Mouse (Mus musculus) kidney, adult 11 months (tissue): ENCODE measurements around the gene AU022751.
"Not testable (repeated sequence)": the region's sequence is repeated elsewhere in the genome, so short reads cannot be mapped to it uniquely, and the experiment has no call there.

Experiments used
- DNase-seq: peaks from one replicate; pipeline ENCODE4 v3.0.0; 2022

Gene AU022751

GRCm38 (mm10) chrX:6082954-6083680, at the start of gene AU022751:
TSS of gene AU022751 (minus strand) at chrX:6083419.
- DNase-seq: no peak

DNA sequence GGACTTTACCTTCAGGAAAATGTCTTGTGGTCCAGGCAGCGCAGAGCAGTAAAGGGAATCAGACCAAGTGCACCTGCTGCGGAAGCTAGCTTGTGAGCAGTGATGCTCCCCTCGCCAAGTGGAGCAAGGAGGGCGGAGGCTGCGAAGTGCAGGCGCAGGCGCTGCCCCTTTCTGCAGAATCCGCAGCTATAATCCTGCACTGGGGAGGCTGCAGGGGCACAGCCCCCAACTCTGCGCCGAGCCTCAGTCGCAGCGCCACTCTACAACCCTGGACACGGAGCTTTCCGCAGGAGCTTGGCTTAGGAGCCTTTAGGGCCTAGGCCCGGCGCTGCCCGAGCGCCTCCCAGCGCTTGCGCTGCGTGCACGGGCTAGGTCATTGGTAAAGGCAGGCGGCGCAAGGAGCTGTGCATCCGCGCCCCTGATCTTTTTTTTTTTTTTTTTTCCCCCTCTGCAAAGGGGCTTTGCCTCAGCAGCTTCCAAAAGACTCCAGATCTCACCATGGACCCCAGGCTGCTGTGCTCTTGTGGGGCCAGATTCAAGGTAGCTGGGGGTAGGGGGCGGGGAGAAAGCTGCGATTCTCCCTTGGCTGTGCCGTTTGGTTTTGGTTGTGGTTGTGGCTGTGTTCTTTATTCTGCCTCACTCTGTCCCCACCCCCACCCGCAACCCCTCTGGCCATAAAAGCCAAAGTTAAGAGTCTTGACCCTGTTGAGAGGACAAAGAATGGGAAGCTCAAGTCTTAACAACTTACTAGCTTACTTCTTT, 9.0 kb upstream of the AU022751 start:
- no peak for DNase-seq

DNA sequence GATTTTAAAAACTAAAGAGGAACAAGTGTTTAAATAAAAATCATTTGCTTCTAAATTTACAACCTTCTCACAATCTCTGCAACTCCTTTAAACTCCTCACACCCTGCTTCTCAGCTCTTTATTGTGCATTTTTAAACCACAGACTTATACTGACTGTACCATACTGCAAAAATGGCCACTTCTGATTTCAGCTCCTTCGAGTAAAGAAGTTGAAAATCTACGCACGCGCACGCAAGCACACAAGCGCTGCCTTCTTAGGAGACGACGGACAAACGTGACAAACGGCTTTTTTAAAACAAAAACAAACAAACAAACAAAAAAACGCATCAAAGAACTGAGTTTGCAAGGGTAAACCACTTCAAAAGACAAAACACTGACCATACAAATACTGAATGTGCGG, 8.3 kb upstream of the AU022751 start:
- no peak for DNase-seq

DNA sequence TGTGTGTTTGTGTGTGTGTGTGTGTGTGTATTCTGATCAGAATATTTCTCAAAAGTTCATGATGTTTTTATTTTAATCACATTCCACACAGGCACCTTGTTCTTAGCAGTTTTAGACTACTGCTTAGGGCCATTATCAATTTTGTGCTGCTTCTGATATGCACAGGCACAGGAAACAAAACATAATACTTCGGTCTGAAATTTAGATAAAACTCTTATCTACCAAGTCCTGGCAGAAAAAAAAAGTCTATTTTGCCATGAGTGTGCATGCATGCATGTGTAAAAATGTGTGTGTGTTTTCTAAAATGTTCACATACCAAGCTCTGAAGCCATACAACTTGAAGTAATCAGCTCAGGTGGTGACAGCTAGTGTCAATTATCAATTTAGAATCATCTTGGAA, 21.7 kb downstream of the AU022751 start:
- no peak for DNase-seq

GRCm38 (mm10) chrX:6047936-6048614, 35.1 kb downstream of the AU022751 start:
- DNase-seq: not testable (repeated sequence)

GRCm38 (mm10) chrX:6047066-6047935, 35.9 kb downstream of the AU022751 start, which contains the start of gene Nudt11:
TSS of gene Nudt11 (plus strand) at chrX:6047453.
- not testable (repeated sequence) for DNase-seq
